Mouse (Mus musculus): ENCODE measurements around the gene Parva.

DNA sequence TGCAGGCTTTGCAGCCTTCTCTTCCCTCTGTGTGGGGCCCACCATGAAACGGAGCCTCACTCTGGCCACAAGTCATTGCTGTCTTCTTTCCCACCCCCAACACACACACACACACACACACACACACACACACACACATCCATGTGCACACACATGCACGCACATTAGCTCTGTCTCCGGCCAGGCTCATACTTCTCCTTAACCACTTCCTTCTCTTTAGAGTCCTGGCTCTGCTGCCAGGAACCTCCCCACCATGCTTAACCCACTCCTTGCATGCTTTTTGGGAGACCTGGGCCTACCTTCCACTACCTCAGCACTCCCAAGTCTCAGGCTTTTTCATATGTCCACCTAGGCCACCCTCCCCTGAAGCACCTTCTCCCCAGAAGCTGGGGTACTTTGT lies 76.6 kb downstream of the Parva start:
- TF ChIP-seq CTCF (IDR thresholded peaks at IDR 0.05; ENCODE audit: borderline replicate concordance, insufficient read depth, low read length) (no peak), POLR2A (IDR thresholded peaks at IDR 0.05; ENCODE audit: low read depth, low read length) (no peak)

All from embryonic fibroblast, embryonic 13.5 days (primary cell).